In the genomic region with DNA sequence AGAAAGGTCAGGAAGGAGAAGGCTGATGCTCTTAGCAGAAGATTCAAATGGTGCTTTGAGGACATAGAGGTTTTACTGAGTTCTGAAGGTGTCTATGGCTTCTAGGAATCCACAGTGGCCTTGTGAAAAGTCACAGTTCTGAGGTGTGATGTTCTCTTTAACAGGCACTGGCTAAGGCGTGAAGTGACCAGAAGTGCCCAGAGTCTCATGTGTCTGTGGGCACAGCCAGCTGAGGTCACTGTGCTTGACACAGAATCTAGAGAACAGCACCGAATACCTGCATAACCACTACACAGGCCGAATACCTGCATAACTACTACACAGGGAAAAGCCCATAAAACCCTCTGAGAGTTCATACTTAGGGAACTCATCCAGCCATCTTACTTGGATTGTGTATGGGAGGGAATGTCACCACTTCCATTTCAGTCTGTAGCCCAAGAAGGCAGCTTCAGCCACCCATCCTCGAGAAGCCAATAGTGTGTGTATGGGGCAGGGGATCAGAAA, we compare ENCODE assay signal across 14 mouse cellular contexts. TPM values are rescaled to one million over a fixed set of nuclear protein-coding genes. Genes with fewer than 3 reads are reported as not detected.
"Had no signal": no experiment of that assay in that cellular context is flagged by ENCODE, and none has a peak within 500 bp of the region (broad histone marks: within the 10 kb centered on the region; RNA-seq: fewer than 3 reads in every experiment).

No protein-coding gene starts in this region.

RNA-seq across cellular contexts. Expression of a gene that starts 1.5 kb away (rescaled TPM):
- polyA plus RNA-seq: midbrain, embryonic 10.5 days; midbrain, embryonic 13.5 days; myocyte; neural tube, embryonic 12.5 days; neural tube, embryonic 14.5 days; stomach, embryonic 14.5 days had no signal

RNA-seq across cellular contexts. Expression of a gene that starts 35.6 kb away (rescaled TPM):
- polyA plus RNA-seq: liver, embryonic 15.5 days; liver, postnatal 0 days; lung, adult 2 months; lung, embryonic 15.5 days; macrophage; midbrain, embryonic 10.5 days; midbrain, embryonic 13.5 days; midbrain, embryonic 15.5 days; midbrain, postnatal 0 days; myocyte; neural tube, embryonic 12.5 days; neural tube, embryonic 14.5 days; stomach, embryonic 14.5 days had no signal

RNA-seq across cellular contexts. Expression of a gene that starts 35.6 kb away (rescaled TPM):
- polyA plus RNA-seq: liver, embryonic 13.5 days; midbrain, embryonic 10.5 days; midbrain, embryonic 13.5 days; midbrain, embryonic 15.5 days; midbrain, postnatal 0 days; myocyte; neural tube, embryonic 12.5 days; neural tube, embryonic 14.5 days had no signal
